Mouse (Mus musculus) C2C12 (cell line): ENCODE measurements around the gene Ubl7. TPM values are rescaled to one million over a fixed set of nuclear protein-coding genes. Genes with fewer than 3 reads are reported as not detected.

Source experiments
- H3K27me3 ChIP-seq: one replicate; pipeline ENCODE4 v1.6.1; 2011; ENCODE audit not compliant: control insufficient read depth, insufficient read depth, insufficient read length
- H3K36me3 ChIP-seq: one replicate; pipeline ENCODE4 v1.6.1; 2011; ENCODE audit not compliant: control insufficient read depth, insufficient read depth
- H3K4me3 ChIP-seq: one replicate; pipeline ENCODE4 v1.5.1; 2011; ENCODE audit warnings: mild to moderate bottlenecking, control low read depth; ENCODE audit not compliant: poor library complexity, insufficient read depth, severe bottlenecking
- H3K79me2 ChIP-seq: one replicate; pipeline ENCODE4 v1.6.1; 2011; ENCODE audit not compliant: control insufficient read depth, insufficient read depth
- H3K79me3 ChIP-seq: one replicate; pipeline ENCODE4 v1.6.1; 2011; ENCODE audit warnings: low read depth, control low read depth
- H3ac ChIP-seq: one replicate; pipeline ENCODE3; 2011; ENCODE audit warnings: low read depth; ENCODE audit not compliant: control insufficient read depth, insufficient read length
- CEBPB ChIP-seq: IDR thresholded peaks from one replicate; pipeline ENCODE4 v1.6.1; 2011; ENCODE audit warnings: low read depth, mild to moderate bottlenecking, control low read depth, moderate library complexity
- CTCF ChIP-seq: IDR thresholded peaks from one replicate; pipeline ENCODE4 v1.5.1; 2011; ENCODE audit not compliant: control insufficient read depth, insufficient read depth, insufficient read length
- FOSL1 ChIP-seq: IDR thresholded peaks from one replicate; pipeline ENCODE4 v1.8.0; 2011; ENCODE audit warnings: mild to moderate bottlenecking, low read length; ENCODE audit not compliant: poor library complexity, insufficient read depth, severe bottlenecking
- MAX ChIP-seq: IDR thresholded peaks from one replicate; pipeline ENCODE4 v1.6.1; 2011; ENCODE audit warnings: mild to moderate bottlenecking, control low read depth
- MYOD1 ChIP-seq: IDR thresholded peaks from one replicate; pipeline ENCODE4 v1.6.1; 2011; ENCODE audit warnings: low read depth; ENCODE audit not compliant: control insufficient read depth, insufficient read length
- MYOG ChIP-seq: IDR thresholded peaks from one replicate; pipeline ENCODE4 v1.6.1; 2011; ENCODE audit not compliant: control insufficient read depth, insufficient read length; ENCODE audit errors: extremely low read depth
- USF1 ChIP-seq: IDR thresholded peaks from one replicate; pipeline ENCODE4 v1.6.1; 2011; ENCODE audit warnings: low read depth, mild to moderate bottlenecking, control low read depth, moderate library complexity
- polyA plus RNA-seq: library from polyadenylated mRNA; unstranded; fragments of >200 nt; fragmentation: generic; extraction: Trizol; gene quantifications from one replicate; pipeline ENCODE4 v1.2.1, GENCODE M21; 2012; ENCODE audit warnings: missing spikeins

Ubl7 gene
- polyA plus RNA-seq, 1 experiment = 59.0 TPM

DNA sequence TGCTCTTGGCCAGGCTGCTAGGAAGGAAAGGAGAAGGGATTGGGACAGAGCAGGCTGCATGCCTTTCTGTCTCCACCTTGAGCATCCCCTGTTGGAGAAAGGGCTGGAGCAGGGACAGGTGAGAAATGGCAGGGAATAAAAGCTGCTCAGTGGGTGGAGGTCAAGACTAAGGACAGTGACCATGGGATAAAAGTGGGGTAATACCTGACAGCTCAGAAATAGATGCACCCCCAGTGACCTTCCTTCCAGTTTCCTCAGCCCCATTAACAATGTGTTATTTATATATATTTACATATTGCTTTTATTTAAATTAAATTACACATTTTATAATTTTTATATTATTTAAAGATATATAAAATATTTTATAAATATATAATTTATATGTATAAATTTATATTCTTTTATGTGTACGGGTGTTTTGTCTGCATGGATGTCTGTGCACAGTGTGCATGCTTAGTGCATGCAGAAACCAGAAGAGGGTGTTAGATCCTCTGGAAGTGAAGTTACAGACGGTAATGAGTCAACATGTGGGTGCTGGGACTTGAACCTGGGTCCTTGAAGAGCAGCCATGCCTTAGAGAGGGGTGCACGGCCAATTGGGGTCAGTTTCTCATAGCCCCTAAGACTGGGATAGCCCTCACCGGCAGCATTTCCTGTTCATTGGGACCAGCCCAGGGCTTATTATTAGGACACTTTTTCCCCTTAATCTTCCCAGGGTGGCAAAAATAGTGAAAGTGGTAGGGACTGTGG, 52.6 kb downstream of the Ubl7 start:
- Histone ChIP-seq H3K27me3 (no peaks in the 10 kb centered on the region), H3K79me2 (peaks cover 5% of the 10 kb centered on the region), H3K36me3 (peaks cover 31% of the 10 kb centered on the region), H3K4me3 (no peak overlapping the region), H3ac (no peak overlapping the region), H3K79me3 (peaks cover 7% of the 10 kb centered on the region)
- TF ChIP-seq CEBPB = no peak
- TF ChIP-seq MYOD1 = no peak
- no peak for TF ChIP-seq CTCF
- TF ChIP-seq MYOG = no peak
- no peak for TF ChIP-seq FOSL1
- no peak for TF ChIP-seq USF1
- no peak for TF ChIP-seq MAX

DNA sequence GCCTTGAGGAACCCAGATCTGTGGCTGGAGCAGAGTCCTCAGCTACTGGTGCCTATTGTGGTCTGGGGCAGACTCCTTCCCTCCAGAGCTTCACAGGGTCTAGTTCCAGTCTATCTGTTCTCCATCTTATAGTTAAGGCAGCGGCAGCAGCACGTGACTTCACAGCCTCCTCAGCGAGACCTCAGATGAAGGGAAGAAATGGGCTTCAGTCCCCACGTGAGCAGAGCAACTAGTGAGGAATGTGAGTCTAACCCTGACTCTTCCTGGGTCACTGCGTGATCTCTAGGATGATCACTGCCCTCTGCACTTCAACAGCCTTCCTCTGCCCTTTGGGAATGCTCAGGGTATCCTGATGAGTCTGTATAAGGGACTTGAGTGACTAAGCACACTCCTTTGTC, 53.2 kb downstream of the Ubl7 start:
- Histone ChIP-seq H3K27me3 (no peaks in the 10 kb centered on the region), H3K79me3 (peaks cover 4% of the 10 kb centered on the region), H3K4me3 (no peak overlapping the region), H3K36me3 (peaks cover 25% of the 10 kb centered on the region), H3ac (no peak overlapping the region), H3K79me2 (no peaks in the 10 kb centered on the region)
- no peak for TF ChIP-seq MYOG
- TF ChIP-seq CTCF = no peak
- no peak for TF ChIP-seq FOSL1
- no peak for TF ChIP-seq MAX
- no peak for TF ChIP-seq CEBPB
- no peak for TF ChIP-seq MYOD1
- no peak for TF ChIP-seq USF1

DNA sequence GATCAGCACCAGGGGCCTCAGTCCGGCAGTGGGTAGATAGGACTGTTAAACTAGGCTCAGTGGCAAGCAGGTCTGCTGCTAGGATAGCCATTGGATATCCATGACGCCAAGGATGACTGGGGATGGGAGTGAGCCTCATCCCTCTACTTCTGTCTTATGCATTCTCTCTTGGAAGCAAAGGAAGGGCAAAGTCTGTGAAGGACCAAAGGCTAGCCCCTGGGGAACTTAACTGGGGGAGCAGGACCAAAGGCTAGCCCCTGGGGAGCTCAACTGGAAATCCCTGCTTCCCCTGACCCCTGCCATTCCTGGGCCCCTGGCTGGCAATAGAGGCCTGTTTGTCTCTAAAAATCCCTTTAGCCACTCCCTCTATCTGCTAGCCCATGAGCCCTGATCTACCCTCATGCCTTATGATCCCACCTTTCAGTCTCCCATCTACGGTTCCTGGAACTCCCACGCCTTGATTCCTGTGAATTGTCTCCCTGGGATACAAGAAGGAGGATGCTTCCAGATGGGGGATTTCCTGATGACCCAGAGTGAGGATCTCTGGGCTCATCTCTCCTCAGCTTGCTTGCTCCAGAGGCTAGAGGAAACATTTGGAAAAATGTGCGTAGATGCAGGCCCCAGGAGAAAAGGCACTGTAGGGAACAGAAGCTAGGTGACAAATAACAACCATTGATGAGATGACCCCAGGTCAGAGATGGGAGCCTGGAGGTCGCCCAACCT, 53.9 kb downstream of the Ubl7 start:
- H3K79me2 ChIP-seq = no peaks in the 10 kb centered on the region
- no peaks in the 10 kb centered on the region for H3K27me3 ChIP-seq
- peaks cover 19% of the 10 kb centered on the region for H3K36me3 ChIP-seq
- TF ChIP-seq MYOG = no peak
- no peak for TF ChIP-seq CEBPB
- no peak for TF ChIP-seq MYOD1
- TF ChIP-seq MAX = no peak
- no peak for TF ChIP-seq CTCF
- no peak for TF ChIP-seq FOSL1
- no peak for TF ChIP-seq USF1
- no peak overlapping the region for H3K4me3 ChIP-seq
- no peaks in the 10 kb centered on the region for H3K79me3 ChIP-seq
- no peak overlapping the region for H3ac ChIP-seq

DNA sequence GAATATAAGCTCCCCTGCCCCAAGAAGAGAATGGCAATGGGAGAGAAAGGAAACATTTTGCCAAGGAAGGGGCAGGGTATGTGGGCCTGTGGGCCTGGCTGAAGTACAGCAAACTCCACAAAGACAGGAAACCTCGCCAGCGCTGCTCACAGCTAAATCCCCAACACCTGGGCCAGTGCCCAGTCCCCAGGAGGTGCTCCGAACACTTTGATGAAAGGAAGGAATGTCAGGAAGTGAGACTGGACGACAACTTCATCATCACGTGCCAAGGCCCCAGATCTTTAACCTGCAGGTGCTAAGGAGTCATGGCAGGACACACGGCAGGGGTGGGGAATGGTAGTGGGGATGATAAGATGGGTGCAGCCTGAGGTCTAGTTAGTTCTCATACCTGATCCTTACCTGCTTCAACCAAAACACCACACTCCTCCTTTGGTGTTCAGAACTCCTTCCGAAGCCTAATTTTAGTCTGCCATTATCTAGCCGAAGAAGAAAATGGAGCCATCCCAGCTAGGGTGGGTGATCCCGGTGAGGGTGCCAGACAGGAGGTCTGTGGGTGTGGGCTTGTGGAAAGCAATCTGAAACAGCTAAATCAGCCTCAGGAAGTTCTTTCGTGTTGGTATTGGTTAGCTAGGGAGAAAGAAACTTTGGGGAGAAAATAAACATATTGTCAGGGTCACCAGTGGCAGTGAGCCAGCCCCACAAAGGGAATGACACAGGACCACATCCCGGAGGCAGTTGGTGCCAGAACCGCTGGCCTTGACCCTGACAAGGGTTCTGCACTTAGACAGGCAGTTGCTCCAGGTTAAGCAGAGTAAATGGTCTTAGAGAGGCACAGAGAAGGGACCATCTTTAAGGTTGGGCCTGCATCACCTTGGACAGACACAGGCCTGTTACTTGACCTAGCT, 54.8 kb downstream of the Ubl7 start:
- Histone ChIP-seq H3K79me3 (no peaks in the 10 kb centered on the region), H3K4me3 (no peak overlapping the region), H3ac (no peak overlapping the region), H3K79me2 (no peaks in the 10 kb centered on the region), H3K27me3 (no peaks in the 10 kb centered on the region), H3K36me3 (peaks cover 10% of the 10 kb centered on the region)
- no peak for TF ChIP-seq MAX
- no peak for TF ChIP-seq FOSL1
- no peak for TF ChIP-seq CTCF
- no peak for TF ChIP-seq MYOG
- TF ChIP-seq CEBPB = no peak
- TF ChIP-seq MYOD1 = no peak
- no peak for TF ChIP-seq USF1

DNA sequence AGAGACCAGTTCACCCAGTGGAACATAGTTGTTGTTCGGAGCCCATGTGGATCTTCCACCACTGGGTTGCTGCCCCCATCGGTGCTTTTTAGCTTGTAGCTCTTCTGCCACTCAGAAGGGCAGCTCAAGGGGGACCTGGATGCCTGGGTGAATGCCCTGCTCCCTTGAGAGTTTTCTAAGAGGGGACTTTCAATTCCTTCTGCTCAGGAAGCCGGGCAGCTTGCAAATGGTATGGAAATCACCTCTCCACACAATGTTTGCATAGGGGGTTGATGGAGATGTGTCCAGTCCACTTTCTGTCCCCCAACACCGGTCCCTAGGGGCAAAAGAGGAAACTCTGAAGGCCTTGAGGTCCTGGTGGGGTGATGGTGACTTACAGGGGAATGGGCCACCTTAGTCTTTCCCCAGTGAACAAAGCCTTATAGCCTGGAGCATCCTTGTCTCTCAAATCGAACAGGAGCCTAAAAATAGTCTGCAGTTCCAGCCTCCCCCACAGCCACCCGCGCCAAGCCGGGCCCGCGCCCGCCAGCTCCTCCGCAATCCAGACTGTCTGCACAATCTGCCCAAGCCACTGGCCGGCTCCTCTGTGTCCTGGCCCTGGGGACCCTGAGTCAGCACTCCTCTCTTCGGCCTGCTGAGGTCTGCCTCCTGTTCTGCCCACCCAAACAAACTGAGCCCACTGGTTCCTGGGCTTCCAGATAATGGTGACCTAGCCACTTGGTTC, 56.6 kb downstream of the Ubl7 start:
- no peak for TF ChIP-seq CEBPB
- TF ChIP-seq MYOD1 = no peak
- no peak for TF ChIP-seq USF1
- TF ChIP-seq MYOG = no peak
- no peak for TF ChIP-seq FOSL1
- TF ChIP-seq CTCF = no peak
- no peak for TF ChIP-seq MAX
- no peak overlapping the region for H3ac ChIP-seq
- H3K79me3 ChIP-seq = no peaks in the 10 kb centered on the region
- H3K36me3 ChIP-seq = no peaks in the 10 kb centered on the region
- H3K79me2 ChIP-seq = no peaks in the 10 kb centered on the region
- H3K27me3 ChIP-seq = no peaks in the 10 kb centered on the region
- H3K4me3 ChIP-seq = no peak overlapping the region
